Mouse (Mus musculus): Measurements from ENCODE around the gene Gm43738. TPM values are rescaled to one million over a fixed set of nuclear protein-coding genes. Genes with fewer than 3 reads are reported as not detected.

The Gm43738 gene
- polyA plus RNA-seq, 1 experiment, result not detected

GRCm38 (mm10) chr3:89090694-89091655 lies 9.9 kb downstream of the Gm43738 start:
- Histone ChIP-seq H3K27ac (ENCODE audit: insufficient read depth, low read length) (no peak overlapping the region), H3K9me3 (replicated peaks; ENCODE audit: control insufficient read depth, insufficient read depth, low read length, poor library complexity, severe bottlenecking) (no peaks in the 10 kb centered on the region), H3K9ac (ENCODE audit: low read depth, poor library complexity, severe bottlenecking) (peak overlapping the region; percentile 86), H3K4me1 (ENCODE audit: control insufficient read depth, insufficient read depth, low read length) (peaks cover 4% of the 10 kb centered on the region), H3K27me3 (ENCODE audit: control insufficient read depth, insufficient read depth, low read length, poor library complexity, severe bottlenecking) (no peaks in the 10 kb centered on the region), H3K4me3 (ENCODE audit: low read depth, low read length) (peak overlapping the region; percentile 72), H3K36me3 (ENCODE audit: control insufficient read depth, insufficient read depth, low read length, poor library complexity, severe bottlenecking) (peaks cover 8% of the 10 kb centered on the region)
- no peak for TF ChIP-seq EP300 (IDR thresholded peaks at IDR 0.05; ENCODE audit: insufficient read depth, low read depth, low read length)
- peak; percentile 52 for TF ChIP-seq CTCF (IDR thresholded peaks at IDR 0.05; ENCODE audit: low read depth, low read length)

GRCm38 (mm10) chr3:89089882-89090591 lies 10.9 kb downstream of the Gm43738 start:
- no peaks in the 10 kb centered on the region for H3K27me3 ChIP-seq (ENCODE audit: control insufficient read depth, insufficient read depth, low read length, poor library complexity, severe bottlenecking)
- H3K4me3 ChIP-seq (ENCODE audit: low read depth, low read length), result peak overlapping the region; percentile 72
- no peak overlapping the region for H3K27ac ChIP-seq (ENCODE audit: insufficient read depth, low read length)
- H3K9ac ChIP-seq (ENCODE audit: low read depth, poor library complexity, severe bottlenecking), result peak overlapping the region; percentile 86
- peaks cover 8% of the 10 kb centered on the region for H3K36me3 ChIP-seq (ENCODE audit: control insufficient read depth, insufficient read depth, low read length, poor library complexity, severe bottlenecking)
- TF ChIP-seq EP300 (IDR thresholded peaks at IDR 0.05; ENCODE audit: insufficient read depth, low read depth, low read length) (no peak), POLR2A (IDR thresholded peaks at IDR 0.05; ENCODE audit: insufficient read depth, low read length) (no peak), CTCF (IDR thresholded peaks at IDR 0.05; ENCODE audit: low read depth, low read length) (no peak)
- H3K4me1 ChIP-seq (ENCODE audit: control insufficient read depth, insufficient read depth, low read length), result peaks cover 4% of the 10 kb centered on the region
- no peaks in the 10 kb centered on the region for H3K9me3 ChIP-seq (replicated peaks; ENCODE audit: control insufficient read depth, insufficient read depth, low read length, poor library complexity, severe bottlenecking)

- no peaks in the 10 kb centered on the region for H3K9me3 ChIP-seq (replicated peaks; ENCODE audit: control insufficient read depth, insufficient read depth, low read length, poor library complexity, severe bottlenecking)
- H3K27ac ChIP-seq (ENCODE audit: insufficient read depth, low read length), result no peak overlapping the region
- no peak overlapping the region for H3K9ac ChIP-seq (ENCODE audit: low read depth, poor library complexity, severe bottlenecking)
Observed at GRCm38 (mm10) chr3:89088974-89089373, 11.9 kb downstream of the Gm43738 start.

GRCm38 (mm10) chr3:89087338-89088110 lies 13.4 kb downstream of the Gm43738 start:
- no peak for TF ChIP-seq EP300 (IDR thresholded peaks at IDR 0.05; ENCODE audit: insufficient read depth, low read depth, low read length)
- TF ChIP-seq CTCF (IDR thresholded peaks at IDR 0.05; ENCODE audit: low read depth, low read length), result peak; percentile 49
- no peak for TF ChIP-seq POLR2A (IDR thresholded peaks at IDR 0.05; ENCODE audit: insufficient read depth, low read length)
- Histone ChIP-seq H3K9ac (ENCODE audit: low read depth, poor library complexity, severe bottlenecking) (peak overlapping the region; percentile 32; the same call in 1 of the 2 replicates), H3K4me3 (ENCODE audit: low read depth, low read length) (0 out of 2 replicates have a peak overlapping the region, but pooled peaks have one; percentile 13), H3K36me3 (ENCODE audit: control insufficient read depth, insufficient read depth, low read length, poor library complexity, severe bottlenecking) (no peaks in the 10 kb centered on the region), H3K4me1 (ENCODE audit: control insufficient read depth, insufficient read depth, low read length) (peaks cover 4% of the 10 kb centered on the region), H3K9me3 (replicated peaks; ENCODE audit: control insufficient read depth, insufficient read depth, low read length, poor library complexity, severe bottlenecking) (no peaks in the 10 kb centered on the region), H3K27me3 (ENCODE audit: control insufficient read depth, insufficient read depth, low read length, poor library complexity, severe bottlenecking) (no peaks in the 10 kb centered on the region), H3K27ac (ENCODE audit: insufficient read depth, low read length) (no peak overlapping the region)

More at GRCm38 (mm10) chr3:89088974-89089373, 11.9 kb downstream of the Gm43738 start:
- H3K4me1 ChIP-seq (ENCODE audit: control insufficient read depth, insufficient read depth, low read length), result peaks cover 4% of the 10 kb centered on the region
- no peak overlapping the region for H3K4me3 ChIP-seq (ENCODE audit: low read depth, low read length)
- no peak for TF ChIP-seq CTCF (IDR thresholded peaks at IDR 0.05; ENCODE audit: low read depth, low read length)
- no peak for TF ChIP-seq EP300 (IDR thresholded peaks at IDR 0.05; ENCODE audit: insufficient read depth, low read depth, low read length)
- no peak for TF ChIP-seq POLR2A (IDR thresholded peaks at IDR 0.05; ENCODE audit: insufficient read depth, low read length)
- H3K36me3 ChIP-seq (ENCODE audit: control insufficient read depth, insufficient read depth, low read length, poor library complexity, severe bottlenecking), result no peaks in the 10 kb centered on the region
- no peaks in the 10 kb centered on the region for H3K27me3 ChIP-seq (ENCODE audit: control insufficient read depth, insufficient read depth, low read length, poor library complexity, severe bottlenecking)

- H3K27me3 ChIP-seq (ENCODE audit: control insufficient read depth, insufficient read depth, low read length, poor library complexity, severe bottlenecking), result no peaks in the 10 kb centered on the region
- H3K4me3 ChIP-seq (ENCODE audit: low read depth, low read length), result no peak overlapping the region
- no peak overlapping the region for H3K9ac ChIP-seq (ENCODE audit: low read depth, poor library complexity, severe bottlenecking)
- no peaks in the 10 kb centered on the region for H3K9me3 ChIP-seq (replicated peaks; ENCODE audit: control insufficient read depth, insufficient read depth, low read length, poor library complexity, severe bottlenecking)
- TF ChIP-seq POLR2A (IDR thresholded peaks at IDR 0.05; ENCODE audit: insufficient read depth, low read length) (no peak), CTCF (IDR thresholded peaks at IDR 0.05; ENCODE audit: low read depth, low read length) (no peak), EP300 (IDR thresholded peaks at IDR 0.05; ENCODE audit: insufficient read depth, low read depth, low read length) (no peak)
- H3K36me3 ChIP-seq (ENCODE audit: control insufficient read depth, insufficient read depth, low read length, poor library complexity, severe bottlenecking), result no peaks in the 10 kb centered on the region
- no peak overlapping the region for H3K27ac ChIP-seq (ENCODE audit: insufficient read depth, low read length)
- peaks cover 4% of the 10 kb centered on the region for H3K4me1 ChIP-seq (ENCODE audit: control insufficient read depth, insufficient read depth, low read length)
Observed at GRCm38 (mm10) chr3:89084654-89085190, 16.2 kb downstream of the Gm43738 start.

Data from ES-Bruce4 (cell line).